Mouse (Mus musculus) thymus, adult 18-20 months (tissue): ENCODE data around the gene Cdc42ep4.
A peak's percentile ranks its signal among the peaks of the same experiment; 100 is the strongest.

Experiments
- DNase-seq, 2 experiments: peaks; one replicate each; pipeline ENCODE4 v3.0.0; 2022; ENCODE audit warnings: mixed read lengths in 2 of 2

Cdc42ep4 gene

DNA sequence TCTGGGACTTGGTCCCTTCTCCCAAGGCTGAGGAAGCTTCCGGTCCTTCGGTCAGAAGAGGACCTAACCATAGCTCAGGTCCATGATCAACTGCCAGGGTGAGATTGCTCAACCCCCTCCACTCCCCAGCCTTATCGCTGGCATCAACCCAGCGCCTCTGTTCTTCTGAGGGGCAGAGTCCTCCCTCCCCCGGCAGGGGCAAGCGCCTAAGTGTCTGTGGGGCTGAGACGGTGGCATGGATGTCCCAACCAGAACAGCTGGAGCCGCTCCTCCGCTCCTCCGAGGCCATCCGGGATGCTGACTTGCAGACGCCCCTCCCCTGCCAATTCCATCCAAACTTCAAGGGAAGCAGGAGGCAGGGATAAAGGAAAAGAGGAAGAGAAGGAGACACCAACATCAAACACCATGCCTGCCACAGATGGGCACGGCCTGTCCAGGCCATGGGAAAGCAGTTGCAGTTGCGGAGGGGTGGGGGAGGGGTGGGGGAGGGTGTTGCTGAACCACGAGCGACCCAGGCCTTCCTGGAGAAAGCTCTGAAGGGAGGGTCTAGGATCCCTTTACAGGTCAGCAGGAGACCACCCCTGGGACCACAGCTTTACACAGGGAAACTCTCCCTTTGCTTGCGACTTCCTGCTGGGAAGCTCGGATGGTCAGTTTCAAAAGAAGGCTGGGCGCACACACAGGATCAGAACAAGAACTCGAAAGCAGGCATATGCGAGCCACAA, 2.7 kb downstream of the Cdc42ep4 start:
- DNase-seq, result no peak

DNA sequence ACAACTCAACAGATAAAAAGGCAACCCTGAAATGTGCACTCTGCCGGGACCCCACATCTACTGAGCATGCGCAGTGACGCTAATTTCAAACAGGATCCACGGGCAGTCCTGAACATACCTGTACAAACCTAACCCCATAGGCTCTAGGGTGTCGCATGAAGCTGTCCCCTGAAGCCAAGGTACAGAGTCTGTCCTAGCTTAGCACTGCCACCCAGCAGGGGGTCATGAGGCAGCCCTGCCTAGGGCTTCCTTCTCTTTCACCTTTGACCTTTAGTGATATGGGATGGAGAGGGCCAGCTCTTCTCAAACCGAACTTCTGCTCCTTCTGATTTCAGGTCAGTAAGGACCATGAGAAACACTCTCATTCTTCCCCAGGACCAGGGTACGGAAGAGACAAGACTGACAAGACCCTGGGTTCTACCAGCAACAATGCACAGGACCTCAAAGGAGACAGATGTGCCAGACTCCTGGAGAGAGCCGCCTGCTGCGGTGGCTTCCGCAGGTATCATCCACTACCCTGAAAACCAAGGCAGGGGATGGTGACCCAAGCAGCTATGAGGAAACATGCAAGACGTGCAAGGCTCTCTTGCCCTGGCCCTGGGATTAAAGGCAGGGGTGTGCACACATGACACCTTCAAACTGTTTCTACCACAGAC, 3.8 kb downstream of the Cdc42ep4 start:
- DNase-seq, result no peak

DNA sequence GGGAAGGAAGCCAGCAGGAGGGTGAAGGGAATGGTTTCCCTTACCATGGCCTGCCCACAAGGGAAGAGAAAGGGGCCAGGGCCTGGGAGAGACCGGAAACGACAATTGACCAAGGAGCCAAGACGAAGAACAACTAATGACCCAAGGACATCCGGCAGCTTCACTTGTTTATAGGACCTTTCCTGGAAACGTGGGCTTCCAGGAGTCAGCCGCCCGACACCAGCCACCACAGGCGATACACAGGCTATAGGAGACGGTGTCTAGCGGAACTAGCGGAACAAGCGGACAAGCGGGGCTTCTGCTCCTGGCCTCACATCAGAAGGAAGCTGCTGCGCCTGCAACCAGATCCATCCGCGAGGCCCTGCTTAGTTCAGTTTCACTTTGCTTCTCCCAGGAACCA, 4.6 kb downstream of the Cdc42ep4 start:
- peak in 1 of 2 experiments; percentile 33 for DNase-seq

DNA sequence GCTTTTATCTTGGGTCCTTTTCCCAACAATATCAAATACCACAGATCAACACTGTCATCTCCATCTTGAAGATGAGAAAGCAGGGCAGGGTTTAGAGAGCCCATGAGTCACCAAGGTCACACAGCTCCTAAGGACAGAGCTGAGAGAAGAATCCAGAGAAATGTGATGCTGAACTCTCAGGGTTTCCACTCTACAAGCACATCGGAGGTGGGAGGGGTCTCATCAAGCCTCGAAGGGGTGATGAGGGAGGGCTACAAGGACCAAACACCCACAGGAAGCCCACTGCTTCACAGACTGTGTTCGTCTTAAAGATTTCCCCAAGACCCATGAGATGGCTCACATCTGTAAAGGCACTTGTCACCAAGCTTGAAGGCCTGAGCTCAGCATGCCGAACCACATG, 5.7 kb downstream of the Cdc42ep4 start:
- no peak for DNase-seq

DNA sequence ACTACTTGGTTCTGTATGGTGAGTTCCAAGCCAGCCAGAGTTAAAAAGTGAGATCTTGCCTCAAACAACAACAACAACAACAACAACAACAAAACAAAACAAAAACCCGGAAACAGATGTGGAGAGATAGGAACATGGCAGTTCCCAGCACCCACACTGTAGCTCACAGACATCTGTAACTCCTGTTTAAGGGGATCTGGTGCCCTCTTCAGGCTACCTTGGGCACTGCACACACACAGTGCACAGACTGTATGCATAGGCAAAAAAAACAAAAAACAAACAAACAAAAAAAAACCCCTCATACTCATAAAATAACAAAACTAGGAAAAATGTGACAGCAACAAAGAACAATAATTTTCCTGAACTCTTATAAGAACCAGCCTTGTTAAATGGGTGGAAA, 8.7 kb downstream of the Cdc42ep4 start:
- no peak for DNase-seq

DNA sequence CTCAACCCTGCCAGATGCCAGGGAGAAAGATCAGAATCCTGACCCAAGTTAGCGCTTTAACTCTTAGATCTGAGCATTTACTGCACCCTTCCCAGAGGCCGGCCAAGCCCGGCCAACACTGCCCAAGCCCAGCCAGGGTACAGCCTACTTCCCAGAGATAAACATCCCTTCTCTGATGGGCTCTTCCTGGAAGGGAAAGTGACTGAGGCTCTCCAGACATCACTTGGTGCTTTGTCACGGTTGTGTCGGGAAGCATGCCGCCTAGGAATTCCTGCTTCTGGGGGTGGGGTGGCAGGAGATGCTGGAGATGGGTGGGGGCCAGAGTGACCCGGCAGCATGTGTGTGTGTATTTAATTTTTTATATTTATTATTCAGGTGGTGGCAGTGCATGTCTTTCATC, 11.6 kb downstream of the Cdc42ep4 start:
- no peak for DNase-seq

DNA sequence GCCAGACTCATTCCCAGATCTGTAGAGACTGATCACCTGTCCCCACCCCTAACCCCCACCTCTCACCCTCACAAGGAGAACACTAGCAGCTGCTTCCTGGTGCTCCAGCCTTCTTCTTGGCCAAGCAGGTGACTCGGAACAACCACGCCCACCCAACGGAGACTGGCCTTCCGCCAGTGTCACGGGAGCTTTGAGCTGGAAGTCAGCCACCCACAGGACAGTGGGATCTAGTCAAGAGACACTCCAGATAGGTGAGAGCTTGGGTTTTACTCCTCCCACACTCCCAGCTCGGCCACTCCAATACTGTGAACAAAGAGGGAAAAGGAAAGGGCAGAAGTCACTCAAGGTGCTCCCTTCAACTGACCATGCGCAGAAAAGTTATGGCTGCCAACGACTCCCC, 12.5 kb downstream of the Cdc42ep4 start:
- DNase-seq, result no peak

DNA sequence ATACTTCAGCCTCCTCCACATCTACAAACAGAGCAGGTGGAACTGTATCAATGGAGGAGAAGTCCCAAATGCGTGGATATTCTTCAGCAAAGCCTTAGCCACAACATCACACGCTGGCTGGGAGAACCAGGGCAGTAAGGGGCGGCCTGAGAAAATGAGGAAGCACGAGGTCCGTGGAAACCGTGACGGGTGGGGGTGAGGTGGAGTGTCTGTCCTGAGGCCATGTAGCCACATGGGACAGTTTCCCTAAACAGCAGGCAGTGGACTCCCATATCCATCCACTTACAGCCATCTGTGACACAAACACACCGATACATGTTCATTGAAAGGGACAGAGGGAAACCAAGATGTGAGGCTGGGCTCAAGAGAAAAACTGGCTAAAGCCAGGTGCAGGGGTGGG, 13.8 kb downstream of the Cdc42ep4 start:
- no peak for DNase-seq

DNA sequence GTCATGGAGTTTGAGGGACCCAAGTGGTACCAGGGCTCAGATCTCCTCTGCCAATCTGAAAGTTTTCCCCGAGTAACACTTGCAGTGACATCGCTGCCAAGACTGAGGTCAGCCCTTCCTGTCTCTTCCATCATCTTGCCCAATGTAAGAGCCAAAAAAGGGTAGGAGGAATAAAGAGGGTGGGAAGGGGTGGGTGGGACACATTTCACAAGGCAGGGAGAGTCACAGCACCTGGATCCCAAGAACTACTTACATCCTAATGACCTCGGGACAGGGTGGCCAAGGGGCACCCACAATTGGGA, 14.2 kb downstream of the Cdc42ep4 start:
- no peak for DNase-seq

DNA sequence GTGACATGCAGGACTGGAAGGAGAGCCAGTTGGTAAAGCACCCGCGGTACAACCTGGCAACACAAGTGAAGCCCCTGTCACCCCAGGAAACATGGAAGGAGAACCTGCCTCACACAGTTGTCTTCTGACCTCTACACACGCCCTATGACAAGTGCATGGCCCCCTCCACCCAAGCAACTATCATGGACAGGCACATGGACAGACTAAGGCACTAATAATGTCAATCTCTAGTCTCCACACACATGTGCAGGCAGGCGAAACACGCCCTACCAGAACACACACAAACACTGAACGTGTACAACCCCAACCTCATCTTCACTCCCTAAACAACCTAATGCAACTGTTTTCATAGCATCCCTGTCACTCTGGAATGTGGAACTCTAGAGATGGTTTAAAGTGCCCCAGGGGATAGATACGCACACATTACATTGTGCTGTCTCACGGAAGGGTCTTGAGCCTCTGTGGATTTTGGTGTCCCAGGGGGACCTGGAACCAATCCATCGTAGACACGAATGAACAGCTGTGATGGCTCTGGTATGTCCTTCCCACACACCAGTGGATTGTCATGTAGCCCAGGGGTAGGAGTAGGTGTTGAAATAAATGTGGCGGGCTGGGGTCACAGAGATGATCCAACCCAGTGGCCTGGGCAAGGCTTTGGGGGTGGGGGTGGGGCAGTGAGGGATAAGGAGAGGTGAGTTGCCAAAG, 14.7 kb downstream of the Cdc42ep4 start:
- no peak for DNase-seq

DNA sequence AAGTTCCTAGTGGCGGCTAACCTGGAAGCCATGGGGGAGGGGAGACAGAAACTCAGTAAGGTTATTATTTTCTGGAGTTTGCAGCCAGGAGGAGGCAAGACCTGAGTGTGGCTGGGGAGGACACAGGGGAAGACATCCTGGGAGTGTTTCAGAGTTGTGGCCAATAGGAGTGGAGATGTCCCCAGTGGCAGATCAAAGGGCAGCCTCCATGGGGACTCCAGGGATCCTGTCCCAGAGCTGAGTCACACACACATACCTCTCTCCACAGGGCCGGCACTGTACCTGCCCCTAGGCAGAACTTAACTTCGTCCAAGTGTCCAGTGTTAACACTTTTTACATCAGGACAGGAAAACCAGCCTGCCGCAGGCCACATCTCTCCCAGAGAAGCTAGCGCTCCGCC, 16.5 kb downstream of the Cdc42ep4 start:
- DNase-seq, result no peak

DNA sequence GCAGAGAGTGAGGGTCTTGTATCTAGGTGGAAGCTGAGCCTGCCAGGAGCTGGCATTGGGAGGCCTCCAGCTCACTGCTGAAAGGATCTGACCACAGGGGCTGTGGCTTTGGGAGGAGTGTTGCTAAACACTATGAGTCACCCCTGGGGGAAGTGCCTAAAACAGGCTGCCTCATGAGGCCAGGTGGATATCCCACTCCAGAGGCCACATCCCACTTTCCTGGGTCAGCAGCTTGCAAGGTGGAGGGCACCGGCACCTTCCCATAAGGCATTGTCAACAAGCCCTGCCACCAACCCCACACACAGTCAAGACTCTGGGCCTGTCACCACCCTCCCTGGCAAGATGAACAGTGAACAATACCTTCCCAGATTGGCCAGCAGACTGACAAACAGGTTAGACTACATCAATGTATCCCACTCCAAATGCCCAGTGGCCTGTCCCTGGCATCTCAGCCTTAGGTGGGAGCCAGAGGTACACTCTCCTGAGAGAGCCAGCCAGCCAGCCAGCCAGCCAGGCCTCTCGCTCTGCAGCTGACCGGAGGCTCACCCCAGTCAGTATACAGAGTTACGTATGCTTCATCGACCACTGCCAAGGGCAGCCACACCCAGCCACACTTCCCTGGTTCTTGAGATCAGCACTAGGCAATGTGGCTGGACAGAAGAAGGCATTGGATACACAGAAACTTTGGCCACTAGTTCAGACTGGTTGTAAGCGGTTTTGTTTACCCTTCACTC, 17.9 kb downstream of the Cdc42ep4 start:
- no peak for DNase-seq

DNA sequence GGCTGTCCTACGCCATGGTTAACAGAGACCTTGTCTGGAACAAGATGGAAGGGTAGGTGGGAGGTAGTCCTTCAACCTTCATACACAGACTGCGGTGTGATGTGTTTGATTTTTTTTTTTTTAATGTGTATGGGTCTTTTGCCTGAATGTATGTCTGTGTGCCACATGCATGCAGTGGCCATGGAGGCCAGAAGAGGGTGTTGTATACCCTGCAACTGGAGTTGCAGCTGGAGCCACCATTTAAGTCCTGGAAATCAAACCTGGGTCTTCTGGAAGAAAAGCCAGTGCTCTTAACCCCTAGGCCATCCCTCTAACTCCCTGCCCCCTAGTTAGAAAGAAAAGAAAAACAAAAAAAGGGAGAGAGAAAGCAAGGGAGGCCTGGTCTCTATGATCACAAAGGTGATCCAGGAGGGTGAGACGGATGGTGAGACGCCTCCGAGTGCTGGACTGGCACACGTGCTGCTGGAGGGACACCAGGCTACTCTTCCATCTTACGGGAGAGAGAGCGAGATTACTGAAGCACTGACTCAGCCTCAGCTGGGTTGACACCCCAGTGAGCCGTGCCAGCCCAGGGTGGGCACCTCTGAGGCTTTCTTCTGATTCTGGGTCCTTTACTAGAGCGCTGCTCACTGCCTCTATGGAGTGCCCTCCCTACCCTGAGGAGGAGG, 19.6 kb downstream of the Cdc42ep4 start:
- no peak for DNase-seq

DNA sequence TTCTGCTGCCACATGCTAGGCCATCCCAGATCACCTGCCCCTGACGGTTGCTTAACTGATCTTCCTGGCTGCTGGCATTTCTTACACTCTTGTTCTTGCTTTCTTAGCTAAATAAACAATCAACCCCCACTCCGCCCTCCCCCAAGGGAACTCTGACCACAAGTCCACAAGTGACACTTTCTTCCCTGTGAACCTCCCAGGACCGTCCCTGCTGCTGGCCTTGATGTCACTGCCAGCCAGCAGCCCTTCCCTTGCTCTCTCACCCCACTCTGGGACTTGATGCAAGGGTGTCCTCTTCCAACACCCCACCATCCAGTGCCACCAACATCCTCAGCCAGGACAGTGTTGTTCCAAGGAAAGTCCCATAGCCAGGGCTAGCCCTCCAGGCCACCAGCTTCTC, 20.8 kb downstream of the Cdc42ep4 start:
- DNase-seq, result no peak

DNA sequence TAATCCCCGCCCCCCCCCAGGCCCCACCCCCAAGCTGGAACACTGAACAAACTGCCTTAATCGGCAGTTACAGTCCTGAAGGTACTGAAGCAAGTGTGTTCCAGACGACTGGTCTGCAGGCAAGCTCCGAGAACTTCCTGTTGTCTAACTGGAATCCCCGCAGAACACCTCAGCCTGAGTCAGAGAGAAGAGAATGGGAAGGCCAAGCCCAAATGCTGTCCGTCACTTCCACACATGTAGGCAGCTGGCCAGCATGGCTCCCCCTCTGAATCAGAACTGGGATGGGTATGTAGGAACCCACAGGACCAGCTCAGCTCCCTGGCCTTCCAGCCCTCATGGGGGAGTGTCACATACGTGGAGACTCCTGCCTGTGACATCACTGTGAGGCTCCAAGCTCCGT, 21.8 kb downstream of the Cdc42ep4 start:
- DNase-seq, result no peak

DNA sequence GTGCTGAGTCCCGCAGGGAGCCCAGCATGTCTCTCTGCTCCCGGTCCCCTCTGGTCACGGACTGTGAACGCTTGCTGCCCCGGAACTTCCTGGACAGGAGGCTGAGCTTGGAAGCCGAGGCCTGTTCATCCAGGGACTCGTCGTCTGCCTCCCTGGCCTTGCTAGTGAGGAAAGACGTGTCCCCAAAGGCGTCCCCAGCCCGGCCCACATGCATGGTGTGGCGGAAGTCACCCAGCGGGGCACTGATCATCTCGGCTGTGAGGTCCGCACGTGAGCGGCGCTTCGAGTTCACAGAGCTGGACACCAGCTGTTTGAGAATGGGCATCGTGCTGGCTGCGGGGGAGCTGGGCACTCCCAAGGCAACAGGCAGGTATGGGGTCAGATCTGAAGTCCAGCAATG, 22.4 kb downstream of the Cdc42ep4 start:
- DNase-seq, result no peak

DNA sequence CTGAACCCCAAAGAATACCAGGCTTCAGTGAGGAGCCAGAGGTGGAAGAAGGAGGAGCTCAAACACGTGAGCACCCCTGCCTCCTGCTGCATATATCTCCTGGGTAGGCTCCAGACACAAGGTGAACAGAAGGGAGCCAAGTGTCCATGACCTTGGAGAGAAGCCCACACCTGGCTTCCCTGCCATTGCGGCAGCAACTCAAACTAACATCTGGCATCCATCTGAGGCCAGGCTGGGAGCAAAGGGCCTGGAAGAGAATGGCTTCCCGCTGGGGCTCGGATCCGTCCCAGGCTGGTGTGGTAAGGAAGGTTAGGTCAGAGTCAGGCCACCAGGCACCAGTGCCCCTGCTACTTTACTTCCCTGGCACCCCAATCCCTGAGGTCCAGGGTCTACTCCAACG, 23.7 kb downstream of the Cdc42ep4 start:
- DNase-seq, result no peak

DNA sequence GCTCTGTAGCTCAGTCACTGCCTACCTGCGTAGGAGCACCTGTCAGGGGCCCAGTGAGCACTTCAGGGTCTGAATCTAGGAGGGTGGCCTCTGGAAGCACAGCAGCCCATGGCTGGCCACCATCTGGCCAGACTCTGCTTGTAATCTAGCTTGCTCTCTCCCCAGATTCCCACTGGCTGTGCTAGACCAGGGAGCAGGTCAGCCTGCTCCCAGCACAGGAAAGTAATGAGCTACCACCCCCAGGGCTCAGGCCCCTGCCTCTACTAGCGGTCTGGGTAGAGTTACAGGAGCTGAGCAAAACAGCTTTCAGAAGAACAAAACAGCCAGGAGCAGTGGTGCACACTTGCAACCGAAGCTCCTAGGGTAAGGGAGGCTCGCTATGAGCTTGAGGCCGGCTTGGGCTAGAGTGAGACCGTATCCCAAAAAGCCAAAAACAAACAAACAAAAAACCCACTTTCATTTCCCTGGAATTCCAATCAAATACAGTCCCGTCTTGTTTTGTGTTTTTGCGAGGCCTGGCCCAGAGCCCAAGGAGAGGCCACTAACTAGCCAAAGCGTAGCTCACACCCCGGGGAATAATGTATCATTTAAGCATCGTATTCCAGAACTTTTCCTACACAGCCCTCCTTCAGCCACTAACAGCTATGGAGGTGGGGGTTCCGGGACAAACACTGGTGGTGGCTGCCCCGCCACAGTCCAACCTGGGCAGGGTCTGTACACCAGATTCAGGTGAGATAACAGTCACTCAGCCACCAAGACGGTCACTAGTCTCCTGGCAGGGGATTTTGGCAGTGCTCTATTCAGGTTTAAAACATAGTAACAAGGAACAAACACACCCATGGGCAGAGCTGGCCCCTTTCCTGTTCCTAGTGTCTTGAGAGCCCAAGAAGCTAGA, 24.4 kb downstream of the Cdc42ep4 start:
- DNase-seq, result no peak

DNA sequence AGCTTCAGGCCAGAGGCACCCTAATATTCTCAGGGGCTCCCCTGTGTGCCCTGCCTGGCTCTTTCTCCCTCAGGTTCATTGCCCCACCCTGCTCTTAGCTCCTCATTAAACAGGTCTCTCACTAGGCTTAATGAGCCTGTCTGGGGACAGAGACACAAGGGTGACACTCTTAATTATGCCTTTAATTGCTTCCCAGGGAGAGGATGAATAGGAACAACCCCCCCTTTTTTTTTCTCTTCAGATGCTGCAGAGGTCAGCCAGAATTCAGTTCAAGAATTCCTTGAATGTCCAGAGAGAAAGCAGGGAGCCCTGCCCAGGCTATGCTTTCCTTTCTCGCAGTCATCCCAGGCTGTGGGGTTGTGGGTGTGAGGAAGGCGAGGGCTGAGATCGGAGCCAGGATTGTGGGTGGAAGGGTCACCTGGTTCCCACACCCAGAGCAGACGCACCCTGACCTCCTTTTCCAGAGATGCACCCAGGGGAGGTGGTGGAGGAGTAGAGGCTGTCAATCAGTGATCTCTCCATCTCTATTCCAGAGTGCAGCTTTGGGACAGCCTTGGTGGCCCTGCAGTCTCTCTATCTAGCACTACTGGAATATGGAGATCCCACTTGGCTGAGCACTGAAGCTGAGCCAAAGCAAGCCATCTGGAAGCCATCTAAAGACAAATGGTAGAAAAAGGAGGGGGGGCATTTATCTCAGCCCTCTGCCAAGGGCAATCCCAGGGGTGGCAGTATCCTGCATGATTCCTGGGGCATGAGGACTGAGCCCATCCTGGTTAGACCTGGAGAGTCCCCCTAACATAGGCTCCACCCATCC, 26.2 kb downstream of the Cdc42ep4 start:
- no peak for DNase-seq

DNA sequence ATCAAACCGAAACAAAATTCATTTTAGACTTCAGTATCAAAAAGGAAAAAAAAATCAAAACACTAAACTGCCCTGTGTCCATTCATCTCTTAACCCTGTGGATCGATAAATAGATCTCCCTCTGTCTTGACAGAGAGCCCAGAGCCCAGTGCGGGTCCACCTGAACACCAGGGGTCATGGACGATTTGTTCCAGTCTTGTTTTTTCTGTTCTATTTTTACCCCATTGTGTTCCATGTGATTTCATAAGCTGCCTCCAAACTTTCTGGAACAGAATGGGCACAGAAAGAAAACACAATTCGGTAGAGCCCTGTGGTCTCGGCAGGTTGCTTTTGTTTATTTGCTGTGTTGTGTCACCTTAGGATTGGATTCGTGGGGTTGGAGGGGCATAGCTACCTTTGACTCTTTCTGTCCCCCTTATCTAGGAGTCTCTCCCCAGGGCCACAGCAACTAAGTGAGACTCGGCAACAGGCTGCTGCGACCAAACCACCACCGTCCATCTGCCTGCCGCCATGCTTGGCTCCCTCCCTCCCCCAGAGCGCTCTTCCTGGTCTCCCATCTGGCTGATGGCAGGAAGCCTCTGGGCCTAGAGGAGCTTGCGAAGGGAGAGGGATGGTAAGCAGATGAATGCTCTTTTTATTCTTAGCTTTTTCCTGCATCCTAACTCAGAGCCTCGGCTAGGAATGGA, 29.1 kb downstream of the Cdc42ep4 start:
- no peak for DNase-seq
